Mouse (Mus musculus) ovary, postnatal 36 days (tissue): ENCODE measurements around the gene Capn1.
"Not testable (repeated sequence)": the region's sequence is repeated elsewhere in the genome, so short reads cannot be mapped to it uniquely, and the experiment has no call there.

ENCODE experiments used
- DNase-seq: peaks from one replicate; pipeline ENCODE4 v3.0.0; 2022; ENCODE audit warnings: low spot score, mixed read lengths

Capn1 gene

GRCm38 (mm10) chr19:6015511-6016315, at the start of gene Capn1:
Gene Capn1, minus strand, starts transcription at chr19:6015897.
- DNase-seq: peak; percentile 77

GRCm38 (mm10) chr19:6063081-6063480, 47.4 kb upstream of the Capn1 start:
- DNase-seq: no peak

GRCm38 (mm10) chr19:6062418-6062817, 46.7 kb upstream of the Capn1 start:
- no peak for DNase-seq

GRCm38 (mm10) chr19:6061641-6062302, 46.1 kb upstream of the Capn1 start:
- peak; percentile 47 for DNase-seq

- peak; percentile 91 for DNase-seq
These were observed 45.4 kb upstream of the Capn1 start, which contains the start of gene Znhit2 for GRCm38 (mm10) chr19:6061021-6061533. Gene Znhit2, plus strand, starts transcription at chr19:6061192.

- no peak for DNase-seq
These were observed 43.3 kb upstream of the Capn1 start for GRCm38 (mm10) chr19:6058966-6059365.

GRCm38 (mm10) chr19:6058513-6058912, 42.8 kb upstream of the Capn1 start:
- no peak for DNase-seq

GRCm38 (mm10) chr19:6057313-6058096, 41.8 kb upstream of the Capn1 start, which contains the start of the genes Mrpl49 and Fau:
Gene Mrpl49, minus strand, starts transcription at chr19:6057785.
Gene Fau, plus strand, starts transcription at chr19:6057844.
- DNase-seq: peak; percentile 99

GRCm38 (mm10) chr19:6056696-6057095, 41.0 kb upstream of the Capn1 start:
- DNase-seq: no peak

GRCm38 (mm10) chr19:6054296-6054695, 38.6 kb upstream of the Capn1 start:
- no peak for DNase-seq

GRCm38 (mm10) chr19:6052516-6052915, 36.8 kb upstream of the Capn1 start:
- no peak for DNase-seq

- DNase-seq: no peak
These were observed 33.1 kb upstream of the Capn1 start for GRCm38 (mm10) chr19:6048681-6049410.

- no peak for DNase-seq
These were observed 32.1 kb upstream of the Capn1 start for GRCm38 (mm10) chr19:6047899-6048166.

GRCm38 (mm10) chr19:6047154-6047898, 31.6 kb upstream of the Capn1 start:
- no peak for DNase-seq

- peak; percentile 88 for DNase-seq
These were observed 30.8 kb upstream of the Capn1 start, which contains the start of gene Syvn1 for GRCm38 (mm10) chr19:6046294-6047153. Gene Syvn1, plus strand, starts transcription at chr19:6046576.

- DNase-seq: no peak
These were observed 29.9 kb upstream of the Capn1 start for GRCm38 (mm10) chr19:6045366-6046293.

GRCm38 (mm10) chr19:6044102-6044501, 28.4 kb upstream of the Capn1 start:
- not testable (repeated sequence) for DNase-seq

GRCm38 (mm10) chr19:6042293-6042692, 26.6 kb upstream of the Capn1 start:
- no peak for DNase-seq

- no peak for DNase-seq
These were observed 24.3 kb upstream of the Capn1 start for GRCm38 (mm10) chr19:6040002-6040401.
